Mouse (Mus musculus) small intestine, adult 2 months (tissue): ENCODE measurements around the gene Cdkn2d. TPM values are rescaled to one million over a fixed set of nuclear protein-coding genes. Genes with fewer than 3 reads are reported as not detected.
"Not testable (repeated sequence)": the region's sequence is repeated elsewhere in the genome, so short reads cannot be mapped to it uniquely, and the experiment has no call there.

Source experiments
- H3K27ac ChIP-seq: fragments of 200-500 bp; 2 replicates; pipeline ENCODE4 v1.5.1; 2012; ENCODE audit warnings: low read depth, low read length, control low read depth, inconsistent platforms; ENCODE audit not compliant: insufficient read depth
- H3K27me3 ChIP-seq: fragments of 200-500 bp; 2 replicates; pipeline ENCODE4 v1.6.1; 2012; ENCODE audit warnings: mild to moderate bottlenecking, moderate library complexity, low read length, inconsistent platforms; ENCODE audit not compliant: control insufficient read depth, insufficient read depth
- H3K36me3 ChIP-seq: fragments of 200-500 bp; 2 replicates; pipeline ENCODE4 v1.6.1; 2012; ENCODE audit warnings: mild to moderate bottlenecking, low read length, control low read depth, inconsistent platforms; ENCODE audit not compliant: control insufficient read depth, insufficient read depth
- H3K4me1 ChIP-seq: fragments of 200-500 bp; 2 replicates; pipeline ENCODE4 v1.6.1; 2012; ENCODE audit warnings: low read length, inconsistent platforms, mixed read lengths; ENCODE audit not compliant: control insufficient read depth, insufficient read depth, insufficient read length
- H3K4me3 ChIP-seq: fragments of 200-500 bp; 2 replicates; pipeline ENCODE4 v1.5.1; 2012; ENCODE audit warnings: low read depth, mild to moderate bottlenecking, control low read depth, inconsistent platforms, low read length, moderate library complexity
- CTCF ChIP-seq: fragments of 200-500 bp; IDR thresholded peaks from 2 replicates; pipeline ENCODE4 v1.5.1; 2012; ENCODE audit warnings: low read depth, mild to moderate bottlenecking, control low read depth, inconsistent platforms, low read length, moderate library complexity, mixed read lengths; ENCODE audit not compliant: insufficient replicate concordance, insufficient read length; ENCODE audit errors: extremely low read depth
- POLR2A ChIP-seq: fragments of 200-500 bp; IDR thresholded peaks from 2 replicates; pipeline ENCODE4 v1.6.1; 2012; ENCODE audit warnings: low read depth, mild to moderate bottlenecking, control low read depth, inconsistent platforms, low read length, moderate library complexity
- WGBS: fragments of 180-500 bp; shearing (Covaris S2); methylation state at CpG from one replicate; pipeline ENCODE4 v1.1.7; 2018; 5-methylcytosine and 5-hydroxymethylcytosine counted together
- polyA plus RNA-seq: library from polyadenylated mRNA; depleted of rRNA; stranded (reverse); fragments of >200 nt; gene quantifications from 2 replicates; pipeline ENCODE4 v1.2.3, GENCODE M21; 2012

Cdkn2d gene
- polyA plus RNA-seq, 1 experiment = 27.1 TPM

DNA sequence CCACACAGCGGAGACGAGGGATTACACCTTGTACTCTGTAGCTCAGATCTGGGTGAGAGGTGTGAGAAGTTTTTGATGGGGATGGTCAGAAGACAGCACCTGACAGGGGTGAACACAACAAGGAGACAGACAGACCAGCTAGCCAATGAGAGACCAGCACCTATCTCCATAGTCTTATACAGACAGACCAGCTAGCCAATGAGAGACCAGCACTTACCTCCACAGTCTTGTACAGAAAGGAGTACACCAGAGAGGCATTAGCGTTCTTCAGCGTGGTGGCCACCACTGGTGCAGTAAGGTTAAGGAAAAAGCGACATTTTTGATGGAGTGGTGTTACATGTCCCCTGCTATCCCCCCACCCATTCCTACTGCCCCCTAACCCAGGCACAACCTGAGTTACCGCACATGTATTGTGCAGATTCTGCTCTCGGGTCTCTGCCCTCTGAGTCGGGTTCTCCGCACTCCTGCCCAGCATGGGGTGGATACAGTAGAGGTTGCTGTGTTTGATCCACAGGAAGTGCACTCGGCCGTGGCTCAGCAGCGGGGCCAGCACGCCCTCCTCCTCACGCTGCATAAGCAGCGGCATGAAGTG lies 18.0 kb upstream of the Cdkn2d start:
- Histone ChIP-seq H3K36me3 (peaks cover 16% of the 10 kb centered on the region), H3K4me1 (peaks cover 5% of the 10 kb centered on the region), H3K27me3 (no peaks in the 10 kb centered on the region), H3K27ac (no peak overlapping the region), H3K4me3 (peak overlapping the region; percentile 3; the same call in 1 of the 2 replicates)
- 73% methylated on average over 15 of the region's 15 CpGs for WGBS
- TF ChIP-seq CTCF (no peak), POLR2A (no peak)

DNA sequence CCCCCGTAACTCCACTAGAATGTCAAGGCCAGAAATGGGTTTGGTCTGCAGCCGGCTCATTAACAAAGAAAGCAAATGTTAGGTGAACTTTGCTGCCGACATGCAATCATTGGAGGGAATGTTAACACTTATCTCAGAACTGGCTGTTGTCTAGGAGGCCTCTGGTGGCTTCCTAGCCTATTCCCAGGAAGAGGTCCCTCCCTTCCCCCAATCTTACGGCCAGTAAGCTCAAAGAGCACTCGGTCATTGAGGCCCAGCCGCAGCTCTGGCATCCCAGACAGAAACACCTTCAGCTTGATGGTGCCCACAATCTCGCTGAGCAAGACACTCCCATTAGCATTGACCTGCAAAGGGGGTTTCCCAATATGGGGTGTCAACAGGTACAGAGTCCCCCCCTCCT lies 13.9 kb upstream of the Cdkn2d start:
- no peaks in the 10 kb centered on the region for H3K27me3 ChIP-seq
- H3K4me1 ChIP-seq = no peaks in the 10 kb centered on the region
- no peak overlapping the region for H3K4me3 ChIP-seq
- TF ChIP-seq CTCF = no peak
- TF ChIP-seq POLR2A = no peak
- no peak overlapping the region for H3K27ac ChIP-seq
- peaks cover 25% of the 10 kb centered on the region for H3K36me3 ChIP-seq
- WGBS = 71% methylated on average over 7 of the region's 7 CpGs

DNA sequence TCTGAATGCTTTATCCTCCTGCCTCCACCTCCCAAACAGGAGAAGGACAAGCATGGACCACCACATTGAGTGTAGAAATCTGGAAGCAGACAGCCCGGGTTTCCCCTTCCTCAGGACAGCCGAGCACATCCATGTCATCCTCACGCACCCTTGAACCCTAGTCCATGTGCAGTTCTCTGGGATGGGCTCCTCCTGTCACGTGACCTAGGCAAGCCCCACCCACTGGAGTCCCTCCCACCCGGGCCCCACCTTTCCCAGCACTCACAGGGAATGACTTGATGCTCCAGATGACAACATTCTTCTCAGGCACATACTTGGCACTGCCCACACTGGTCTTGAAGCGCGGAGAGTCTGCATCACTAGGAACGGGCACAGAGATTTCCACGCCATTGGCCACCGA lies 7.8 kb upstream of the Cdkn2d start:
- WGBS = 80% methylated on average over 10 of the region's 10 CpGs
- no peak for TF ChIP-seq CTCF
- TF ChIP-seq POLR2A = no peak

DNA sequence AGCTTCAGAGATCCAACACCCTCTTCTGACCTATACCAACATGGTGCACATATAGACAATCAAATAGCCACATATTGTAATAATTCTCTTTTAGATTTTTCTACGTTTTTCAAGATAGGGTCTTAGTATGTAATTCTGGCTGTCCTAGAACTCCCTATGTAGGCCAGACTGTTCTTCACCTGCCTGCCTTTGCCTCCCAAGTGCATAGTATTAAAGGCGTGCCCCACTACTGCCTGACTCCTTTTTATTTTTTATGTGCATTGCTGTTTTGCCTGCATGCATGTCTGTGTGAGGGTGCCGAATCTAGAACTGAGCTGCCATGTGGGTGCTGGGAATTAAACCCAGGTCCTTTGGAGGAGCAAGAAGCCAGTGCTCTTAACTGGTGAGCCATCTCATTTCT lies 1.1 kb upstream of the Cdkn2d start:
- WGBS = 87% methylated on average over 3 of the region's 3 CpGs
- peaks cover 6% of the 10 kb centered on the region for H3K4me1 ChIP-seq
- no peak overlapping the region for H3K4me3 ChIP-seq
- H3K36me3 ChIP-seq = peaks cover 15% of the 10 kb centered on the region
- TF ChIP-seq CTCF = no peak
- no peak for TF ChIP-seq POLR2A
- no peak overlapping the region for H3K27ac ChIP-seq
- H3K27me3 ChIP-seq = no peaks in the 10 kb centered on the region

More for the DNA sequence above, 7.8 kb upstream of the Cdkn2d start:
- Histone ChIP-seq H3K4me3 (no peak overlapping the region), H3K36me3 (peaks cover 39% of the 10 kb centered on the region), H3K4me1 (0 out of 2 replicates have a peak, but pooled peaks cover 2% of the 10 kb centered on the region), H3K27me3 (no peaks in the 10 kb centered on the region), H3K27ac (no peak overlapping the region)

DNA sequence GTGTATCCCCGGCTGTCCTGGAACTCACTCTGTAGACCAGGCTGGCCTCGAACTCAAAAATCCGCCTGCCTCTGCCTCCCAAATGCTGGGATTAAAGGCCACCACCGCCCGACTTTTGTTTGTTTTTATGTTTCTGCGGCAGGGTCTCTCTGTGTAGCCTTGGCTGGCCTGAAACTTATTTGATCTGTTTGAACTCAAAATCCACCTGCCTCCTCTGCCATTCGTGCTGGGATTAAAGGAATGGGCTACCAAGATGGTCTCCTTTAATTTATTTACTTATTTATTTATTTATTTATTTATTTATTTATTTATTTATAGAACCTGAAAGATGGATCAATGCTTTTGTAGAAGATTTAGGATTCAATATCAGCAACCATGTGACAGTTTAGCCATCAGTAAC lies 661 bp upstream of the Cdkn2d start:
- H3K4me3 ChIP-seq = peak overlapping the region; percentile 74
- 10% methylated on average over 7 of the region's 7 CpGs for WGBS

DNA sequence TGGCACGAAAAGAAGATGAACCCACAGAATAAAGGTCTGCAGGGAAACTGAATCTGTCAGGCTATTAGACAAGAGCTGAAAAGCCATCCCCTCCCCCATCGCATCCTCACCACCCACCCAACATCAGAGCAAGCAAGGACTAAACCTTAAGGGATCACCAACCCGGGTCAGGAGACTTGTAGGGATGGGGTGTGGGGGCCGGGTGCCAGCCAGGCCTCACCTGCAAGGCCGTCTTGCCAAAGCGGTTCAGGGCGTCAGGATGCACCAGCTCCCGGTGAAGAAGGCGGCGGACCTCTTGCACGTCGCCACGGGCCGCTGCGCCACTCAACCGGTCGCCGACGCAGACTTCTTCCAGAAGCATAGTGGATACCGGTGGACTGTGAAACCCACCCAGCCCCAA lies 618 bp downstream of the Cdkn2d start:
- peak overlapping the region; percentile 61 for H3K27ac ChIP-seq
- no peaks in the 10 kb centered on the region for H3K27me3 ChIP-seq
- H3K4me3 ChIP-seq = peak overlapping the region; percentile 83
- no peak for TF ChIP-seq POLR2A
- no peak for TF ChIP-seq CTCF
- peaks cover 9% of the 10 kb centered on the region for H3K4me1 ChIP-seq
- H3K36me3 ChIP-seq = peaks cover 1% of the 10 kb centered on the region
- under 1% methylated on average over 20 of the region's 20 CpGs for WGBS

More for the DNA sequence above, 661 bp upstream of the Cdkn2d start:
- H3K36me3 ChIP-seq = peaks cover 13% of the 10 kb centered on the region
- not testable (repeated sequence) for H3K27me3 ChIP-seq, H3K4me1 ChIP-seq
- H3K27ac ChIP-seq = peak overlapping the region; percentile 35; the same call in 1 of the 2 replicates

DNA sequence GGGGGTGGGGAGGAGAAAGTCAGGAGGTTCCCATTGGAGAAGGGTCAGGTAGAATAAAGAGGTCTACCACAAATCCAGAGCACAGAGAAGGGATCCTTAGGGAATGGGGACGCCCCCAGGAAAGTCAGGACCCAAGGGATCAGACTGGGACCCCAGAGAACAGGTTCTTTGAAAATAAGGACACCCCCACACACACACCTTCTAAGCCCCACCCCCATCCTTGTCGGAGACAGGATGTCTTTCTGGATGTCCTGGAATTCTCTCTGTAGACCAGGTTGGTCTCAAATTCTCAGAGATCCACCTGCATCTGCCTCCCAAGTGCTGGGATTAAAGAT lies 1.9 kb downstream of the Cdkn2d start:
- 83% methylated on average over 2 of the region's 2 CpGs for WGBS
- H3K4me1 ChIP-seq = peaks cover 9% of the 10 kb centered on the region
- peaks cover 4% of the 10 kb centered on the region; the same call in 1 of the 2 replicates for H3K36me3 ChIP-seq
- H3K27ac ChIP-seq = no peak overlapping the region
- no peaks in the 10 kb centered on the region for H3K27me3 ChIP-seq
- TF ChIP-seq POLR2A = no peak
- no peak for TF ChIP-seq CTCF
- no peak overlapping the region for H3K4me3 ChIP-seq
